Mouse (Mus musculus) natural killer cell, adult 2 months (primary cell): ENCODE measurements around the gene Trpm6.

Experiments
- DNase-seq, 2 experiments: peaks; one replicate each; pipeline ENCODE4 v3.0.0; 2022; ENCODE audit warnings: low spot score in 2 of 2

Trpm6 gene

GRCm38 (mm10) chr19:18889117-18889627 lies 139.4 kb downstream of the Trpm6 start:
- no peak for DNase-seq

- DNase-seq: no peak
These were observed 139.8 kb downstream of the Trpm6 start for GRCm38 (mm10) chr19:18889632-18890031.

DNA sequence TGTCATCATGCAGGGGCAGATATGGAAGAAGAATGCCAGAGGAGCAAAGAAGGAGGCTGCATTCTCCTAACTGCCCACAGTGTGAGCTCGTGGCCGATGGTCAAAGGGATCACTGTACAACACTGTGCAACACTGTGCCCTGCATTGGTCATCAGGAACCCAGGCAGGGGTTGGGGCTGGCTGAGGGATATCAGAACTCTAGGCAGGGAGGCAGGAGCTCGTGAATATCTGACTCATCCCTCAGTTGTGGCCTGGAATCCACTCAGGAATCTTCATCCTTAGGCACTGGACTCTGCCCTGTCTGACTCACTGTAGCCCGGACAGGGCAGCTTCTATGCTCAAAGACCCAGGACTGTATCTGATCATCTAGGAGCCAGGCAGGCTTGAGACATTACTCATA lies 140.4 kb downstream of the Trpm6 start:
- no peak for DNase-seq

GRCm38 (mm10) chr19:18898238-18898637 lies 148.5 kb downstream of the Trpm6 start:
- no peak for DNase-seq

DNA sequence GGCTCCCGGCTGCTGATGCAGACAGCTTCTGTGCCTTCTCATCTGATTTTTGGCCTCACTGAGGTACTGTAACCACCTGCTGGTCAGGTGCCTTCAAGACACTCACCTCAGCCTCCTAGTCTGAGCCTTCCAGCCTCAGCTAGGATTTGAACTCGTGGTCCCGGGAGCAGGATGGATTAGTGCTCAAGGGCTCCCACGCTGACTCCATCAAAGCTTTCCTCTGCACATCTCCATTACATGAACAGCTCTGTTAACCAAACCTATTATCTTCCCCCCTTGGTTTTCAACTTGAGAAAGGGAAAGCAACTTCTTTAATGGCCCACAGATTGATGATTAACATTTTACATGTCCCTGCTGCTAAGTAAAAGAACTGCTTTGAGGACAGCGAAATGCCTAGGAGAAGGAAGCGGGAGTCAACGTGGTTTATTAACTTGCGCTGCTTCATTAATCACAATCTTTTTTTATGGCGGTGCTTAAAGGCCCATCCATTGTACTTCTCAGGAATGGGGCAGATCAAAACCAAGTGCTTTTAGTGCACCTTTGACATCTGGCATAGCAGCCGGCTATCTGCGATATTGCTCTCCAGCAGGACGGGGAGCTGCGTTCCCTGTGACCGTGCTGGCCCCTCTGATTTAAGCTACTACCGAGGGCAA lies 152.4 kb downstream of the Trpm6 start:
- no peak for DNase-seq

DNA sequence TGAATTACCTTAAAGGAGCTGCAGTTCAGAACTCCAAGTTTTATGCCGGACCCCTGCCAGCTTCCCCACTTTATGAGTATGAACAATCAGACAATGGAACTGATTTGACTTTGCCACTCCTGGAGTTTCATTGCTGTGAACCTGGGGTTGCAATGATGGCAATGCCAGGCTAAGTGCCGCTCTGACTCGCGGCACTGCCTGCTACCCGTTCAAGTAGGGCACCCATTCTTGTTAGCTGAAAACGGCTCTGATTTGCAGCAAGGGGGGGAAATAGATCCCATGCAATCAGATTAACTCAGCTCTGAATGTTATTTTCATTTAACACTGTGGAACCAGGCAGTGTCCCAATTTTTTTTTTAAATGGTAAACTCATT lies 152.9 kb downstream of the Trpm6 start:
- no peak for DNase-seq

GRCm38 (mm10) chr19:18905511-18905910 lies 155.7 kb downstream of the Trpm6 start:
- DNase-seq: no peak

DNA sequence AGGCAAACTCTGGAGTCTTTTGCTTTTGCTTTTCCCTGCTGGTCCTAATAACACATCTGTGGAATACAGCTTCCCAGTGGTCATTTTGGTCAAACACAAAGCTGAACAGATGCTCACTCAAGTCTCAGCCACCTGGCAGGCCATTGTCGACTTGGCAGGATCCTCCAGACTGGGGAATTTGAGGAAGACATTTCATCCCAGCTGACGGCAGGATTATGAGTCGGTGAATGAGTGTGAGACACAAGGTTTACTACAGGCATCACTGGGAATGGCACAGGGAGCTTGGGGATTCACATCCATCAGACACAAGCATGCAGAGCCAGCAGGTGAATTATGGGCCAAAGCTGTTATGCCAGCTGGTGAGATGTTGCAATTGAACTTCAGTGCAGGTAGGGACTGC lies 159.9 kb downstream of the Trpm6 start:
- no peak for DNase-seq

GRCm38 (mm10) chr19:18911755-18912340 lies 162.1 kb downstream of the Trpm6 start:
- DNase-seq: no peak

- no peak for DNase-seq
These were observed 191.6 kb downstream of the Trpm6 start for GRCm38 (mm10) chr19:18941391-18941790.
